Mouse (Mus musculus) lung, postnatal 0 days (tissue): ENCODE data around the gene Pllp.

Experiments used
- CTCF ChIP-seq: IDR thresholded peaks from 2 replicates; pipeline ENCODE4 v1.5.1; 2016; ENCODE audit warnings: antibody characterized with exemption, mild to moderate bottlenecking
- EP300 ChIP-seq: IDR thresholded peaks from 2 replicates; pipeline ENCODE4 v1.6.1; 2016; ENCODE audit warnings: antibody characterized with exemption, mild to moderate bottlenecking, control low read depth

GRCm38 (mm10) chr8:94733821-94734465 is 37.9 kb upstream of the Pllp start:
- TF ChIP-seq CTCF (no peak), EP300 (no peak)
